Comparison of ENCODE assay signal across 8 mouse cellular contexts in genomic region chr5:132541951-132542350, GRCm38 (mm10). TPM values are rescaled to one million over a fixed set of nuclear protein-coding genes. Genes with fewer than 3 reads are reported as not detected.
DNase-seq lines count a peak whose midpoint lies in the region; ATAC-seq and TF ChIP-seq lines count a peak whose summit lies in the region.

No protein-coding gene starts in this region.

- peak overlapping the region; percentile 93 for H3K27ac ChIP-seq in layer of hippocampus, adult 2 months
- H3K27ac ChIP-seq in forebrain, embryonic 11.5 days (ENCODE audit: low read depth, low read length): peak overlapping the region; percentile 84

- H3K9me3 ChIP-seq in forebrain, embryonic 11.5 days (ENCODE audit: control insufficient read depth, low read length): no peaks in the 10 kb centered on the region

- peaks cover 14% of the 10 kb centered on the region; the same call in 1 of the 2 replicates for H3K4me1 ChIP-seq in forebrain, embryonic 11.5 days (replicated peaks; ENCODE audit: control insufficient read depth, insufficient read depth, low read length)

- H3K9ac ChIP-seq in forebrain, embryonic 11.5 days (ENCODE audit: low read length): peak overlapping the region; percentile 89

- no peak for TF ChIP-seq CTCF in layer of hippocampus, adult 2 months (conservative IDR thresholded peaks at IDR 0.05)

- ATAC-seq in forebrain, embryonic 11.5 days (replicated peaks; ENCODE audit: low FRiP score): no peak

- no peaks in the 10 kb centered on the region for H3K36me3 ChIP-seq in forebrain, embryonic 11.5 days (ENCODE audit: control insufficient read depth, insufficient read depth, low read length)

- DNase-seq in layer of hippocampus, adult 2 months (ENCODE audit: low spot score in 2 of 2): no peak
- no peak for DNase-seq in layer of hippocampus, adult 11-12 months (ENCODE audit: low spot score)
- peak; percentile 40 to 44 for DNase-seq in cerebellum, postnatal 14 days
- DNase-seq in forebrain, embryonic 11.5 days (ENCODE audit: low spot score): peak; percentile 72
- peak; percentile 16 for DNase-seq in kidney, postnatal 14 days
- peak; percentile 55 for DNase-seq in neural tube, embryonic 10.5 days (ENCODE audit: extremely low spot score, low spot score)
- no peak for DNase-seq in layer of hippocampus, adult 9-10 months (ENCODE audit: low spot score)
- no peak for DNase-seq in Muller cell, postnatal 12 days (ENCODE audit: inconsistent ontology term)

- peak overlapping the region; percentile 92 for H3K4me3 ChIP-seq in layer of hippocampus, adult 2 months
- peak overlapping the region; percentile 71 for H3K4me3 ChIP-seq in forebrain, embryonic 11.5 days (ENCODE audit: low read depth, low read length)

- H3K27me3 ChIP-seq in forebrain, embryonic 11.5 days (ENCODE audit: control insufficient read depth, insufficient read depth, low read length): no peaks in the 10 kb centered on the region

- 1% methylated on average over 15 of the region's 21 CpGs for WGBS in forebrain, embryonic 11.5 days

- H3K4me2 ChIP-seq in forebrain, embryonic 11.5 days (ENCODE audit: low read depth, low read length, severe bottlenecking): peak overlapping the region; percentile 78

RNA-seq across cellular contexts. Expression of gene Auts2, which starts 1.2 kb away (rescaled TPM):
- total RNA-seq in layer of hippocampus, adult 2 months (2021): 100 to 1,000 TPM; 157 to 188 TPM
- 64.2 and 71.4 TPM in 2 replicates for polyA plus RNA-seq in forebrain, embryonic 11.5 days (2014; fragmentation: Nextera tagmentation; extraction: Ambion mirVana)

Comparison
In these comparisons a context has a peak if more than half of its experiments do, and no peak if none do; other contexts are left out.
1. DNase-seq: peak in cerebellum, postnatal 14 days (2 of 2), forebrain, embryonic 11.5 days (single experiment), kidney, postnatal 14 days (single experiment) and neural tube, embryonic 10.5 days (single experiment); none in layer of hippocampus, adult 2 months (0 of 2), layer of hippocampus, adult 11-12 months (single experiment), layer of hippocampus, adult 9-10 months (single experiment) and Muller cell, postnatal 12 days (single experiment).